In genomic region chr11:88471981-88472647, GRCm38 (mm10) we compare ENCODE assay signal across 8 mouse cellular contexts.
A peak's percentile ranks its signal among the peaks of the same experiment; 100 is the strongest.
DNase-seq lines count a peak whose midpoint lies in the region; ATAC-seq and TF ChIP-seq lines count a peak whose summit lies in the region.

No protein-coding gene starts in this region.

- peaks cover 19% of the 10 kb centered on the region for H3K4me1 ChIP-seq in intestine, embryonic 15.5 days (replicated peaks)
- H3K4me1 ChIP-seq in intestine, postnatal 0 days (replicated peaks; ENCODE audit: control insufficient read depth, insufficient read depth, low read length) = peaks cover 2% of the 10 kb centered on the region; the same call in 1 of the 2 replicates
- peaks cover 14% of the 10 kb centered on the region for H3K4me1 ChIP-seq in embryonic facial prominence, embryonic 14.5 days (ENCODE audit: control insufficient read depth, insufficient read depth, low read length)
- H3K4me1 ChIP-seq in kidney, adult 2 months (ENCODE audit: control insufficient read depth, insufficient read depth, low read length) = no peaks in the 10 kb centered on the region; the same call in 1 of the 2 replicates
- peaks cover 67% of the 10 kb centered on the region for H3K4me1 ChIP-seq in midbrain, embryonic 12.5 days

- TF ChIP-seq POLR2A in kidney, adult 2 months (IDR thresholded peaks at IDR 0.05; ENCODE audit: low read depth, low read length) = no peak

- 70% methylated on average over 12 of the region's 12 CpGs for WGBS in intestine, embryonic 15.5 days
- 67% methylated on average over 12 of the region's 12 CpGs for WGBS in intestine, postnatal 0 days
- WGBS in embryonic facial prominence, embryonic 14.5 days = 47% methylated on average over 12 of the region's 12 CpGs
- 52% methylated on average over 12 of the region's 12 CpGs for WGBS in kidney, adult 2 months
- WGBS in midbrain, embryonic 12.5 days = 19% methylated on average over 12 of the region's 12 CpGs

- peak; percentile 77 for DNase-seq in embryonic facial prominence, embryonic 14.5 days (ENCODE audit: low spot score)
- DNase-seq in kidney, adult 2 months = peak; percentile 46
- DNase-seq in natural killer cell, adult 2 months (ENCODE audit: low spot score in 2 of 2) = no peak
- DNase-seq in gastrocnemius, adult 18-20 months (ENCODE audit: low spot score) = no peak

- no peaks in the 10 kb centered on the region for H3K9me3 ChIP-seq in intestine, embryonic 15.5 days
- H3K9me3 ChIP-seq in intestine, postnatal 0 days (ENCODE audit: control insufficient read depth) = no peaks in the 10 kb centered on the region
- H3K9me3 ChIP-seq in embryonic facial prominence, embryonic 14.5 days (ENCODE audit: control insufficient read depth, low read length) = no peaks in the 10 kb centered on the region
- H3K9me3 ChIP-seq in midbrain, embryonic 12.5 days = no peaks in the 10 kb centered on the region

- H3K9ac ChIP-seq in intestine, embryonic 15.5 days = no peak overlapping the region
- H3K9ac ChIP-seq in intestine, postnatal 0 days (ENCODE audit: low read depth, low read length) = no peak overlapping the region
- H3K9ac ChIP-seq in embryonic facial prominence, embryonic 14.5 days (ENCODE audit: low read depth, low read length) = no peak overlapping the region
- peak overlapping the region; percentile 37; the same call in 1 of the 2 replicates for H3K9ac ChIP-seq in midbrain, embryonic 12.5 days (replicated peaks)

- H3K4me2 ChIP-seq in intestine, embryonic 15.5 days (replicated peaks) = no peak overlapping the region
- no peak overlapping the region for H3K4me2 ChIP-seq in intestine, postnatal 0 days (replicated peaks; ENCODE audit: low read depth)
- no peak overlapping the region for H3K4me2 ChIP-seq in embryonic facial prominence, embryonic 14.5 days (ENCODE audit: low read depth, low read length)
- no peak overlapping the region for H3K4me2 ChIP-seq in midbrain, embryonic 12.5 days (replicated peaks)

- H3K4me3 ChIP-seq in intestine, embryonic 15.5 days (replicated peaks) = no peak overlapping the region
- H3K4me3 ChIP-seq in intestine, postnatal 0 days (ENCODE audit: low read depth, low read length) = no peak overlapping the region
- H3K4me3 ChIP-seq in embryonic facial prominence, embryonic 14.5 days (ENCODE audit: low read depth, low read length) = no peak overlapping the region
- no peak overlapping the region for H3K4me3 ChIP-seq in kidney, adult 2 months (ENCODE audit: insufficient read depth, low read depth, low read length)
- no peak overlapping the region for H3K4me3 ChIP-seq in midbrain, embryonic 12.5 days

- H3K36me3 ChIP-seq in intestine, embryonic 15.5 days = no peaks in the 10 kb centered on the region
- no peaks in the 10 kb centered on the region for H3K36me3 ChIP-seq in intestine, postnatal 0 days (ENCODE audit: control insufficient read depth, insufficient read depth)
- H3K36me3 ChIP-seq in embryonic facial prominence, embryonic 14.5 days (ENCODE audit: control insufficient read depth, insufficient read depth, low read length) = no peaks in the 10 kb centered on the region
- H3K36me3 ChIP-seq in kidney, adult 2 months (ENCODE audit: control insufficient read depth, insufficient read depth, low read length) = no peaks in the 10 kb centered on the region
- peaks cover 16% of the 10 kb centered on the region; the same call in 1 of the 2 replicates for H3K36me3 ChIP-seq in midbrain, embryonic 12.5 days

- 0 out of 2 replicates have a peak, but pooled peaks have one; percentile 27 for ATAC-seq in intestine, embryonic 15.5 days
- no peak for ATAC-seq in intestine, postnatal 0 days
- ATAC-seq in embryonic facial prominence, embryonic 14.5 days (ENCODE audit: low read depth) = peak; percentile 74; the same call in 1 of the 2 replicates
- ATAC-seq in midbrain, embryonic 12.5 days (ENCODE audit: low FRiP score, low read depth) = peak; percentile 24; the same call in 1 of the 2 replicates
- no peak for ATAC-seq in granulocyte monocyte progenitor cell, adult 5-6 weeks (replicated peaks; ENCODE audit: poor library complexity, severe bottlenecking)

- H3K27ac ChIP-seq in intestine, embryonic 15.5 days = no peak overlapping the region
- no peak overlapping the region for H3K27ac ChIP-seq in intestine, postnatal 0 days (ENCODE audit: low read depth, low read length)
- peak overlapping the region; percentile 21; the same call in 1 of the 2 replicates for H3K27ac ChIP-seq in embryonic facial prominence, embryonic 14.5 days (replicated peaks; ENCODE audit: low read depth, low read length)
- no peak overlapping the region for H3K27ac ChIP-seq in kidney, adult 2 months (ENCODE audit: insufficient read depth, low read depth, low read length)
- peak overlapping the region; percentile 78 for H3K27ac ChIP-seq in midbrain, embryonic 12.5 days (replicated peaks)

- no peaks in the 10 kb centered on the region for H3K27me3 ChIP-seq in intestine, embryonic 15.5 days (replicated peaks)
- no peaks in the 10 kb centered on the region for H3K27me3 ChIP-seq in intestine, postnatal 0 days (replicated peaks; ENCODE audit: control insufficient read depth, insufficient read depth, low read length)
- no peaks in the 10 kb centered on the region for H3K27me3 ChIP-seq in embryonic facial prominence, embryonic 14.5 days (replicated peaks; ENCODE audit: control insufficient read depth, insufficient read depth, low read length)
- H3K27me3 ChIP-seq in kidney, adult 2 months (replicated peaks; ENCODE audit: control insufficient read depth, insufficient read depth, low read length) = no peaks in the 10 kb centered on the region
- H3K27me3 ChIP-seq in midbrain, embryonic 12.5 days = no peaks in the 10 kb centered on the region

- TF ChIP-seq CTCF in intestine, postnatal 0 days (IDR thresholded peaks at IDR 0.05; ENCODE audit: low read depth) = no peak
- TF ChIP-seq CTCF in kidney, adult 2 months (conservative IDR thresholded peaks at IDR 0.05; ENCODE audit: insufficient read depth, insufficient read length, low read depth, low read length) = no peak

Comparison
In these comparisons a context has a peak if more than half of its experiments do, and no peak if none do; other contexts are left out.
1. ATAC-seq: peak in intestine, embryonic 15.5 days (single experiment), embryonic facial prominence, embryonic 14.5 days (single experiment) and midbrain, embryonic 12.5 days (single experiment); none in intestine, postnatal 0 days (single experiment) and granulocyte monocyte progenitor cell, adult 5-6 weeks (single experiment).
2. H3K27ac ChIP-seq: peak in embryonic facial prominence, embryonic 14.5 days (single experiment) and midbrain, embryonic 12.5 days (single experiment); none in intestine, embryonic 15.5 days (single experiment), intestine, postnatal 0 days (single experiment) and kidney, adult 2 months (single experiment).
3. DNase-seq: peak in embryonic facial prominence, embryonic 14.5 days (single experiment) and kidney, adult 2 months (single experiment); none in natural killer cell, adult 2 months (0 of 2) and gastrocnemius, adult 18-20 months (single experiment).